Mouse (Mus musculus): ENCODE measurements around the gene Kdm4b.
A peak's percentile ranks its signal among the peaks of the same experiment; 100 is the strongest.

Kdm4b gene

GRCm38 (mm10) chr17:56298238-56298637, 27.6 kb upstream of the Kdm4b start:
- no peak for DNase-seq (ENCODE audit: low read depth)

- DNase-seq (ENCODE audit: low read depth): no peak
Measured at GRCm38 (mm10) chr17:56300186-56300585, 25.7 kb upstream of the Kdm4b start, which contains the start of gene Arrdc5. Gene Arrdc5, minus strand, starts transcription at chr17:56300286.

GRCm38 (mm10) chr17:56302363-56302996, 23.4 kb upstream of the Kdm4b start:
- DNase-seq (ENCODE audit: low read depth): no peak

- peak; percentile 62 for DNase-seq (ENCODE audit: low read depth)
Measured at GRCm38 (mm10) chr17:56303160-56303846, 22.6 kb upstream of the Kdm4b start, which contains the start of gene Uhrf1. Gene Uhrf1, plus strand, starts transcription at chr17:56303321.

GRCm38 (mm10) chr17:56303847-56304586, 21.8 kb upstream of the Kdm4b start:
- DNase-seq (ENCODE audit: low read depth): peak; percentile 98

GRCm38 (mm10) chr17:56304718-56305117, 21.1 kb upstream of the Kdm4b start:
- no peak for DNase-seq (ENCODE audit: low read depth)

- DNase-seq (ENCODE audit: low read depth): no peak
Measured at GRCm38 (mm10) chr17:56305156-56305555, 20.7 kb upstream of the Kdm4b start.

- no peak for DNase-seq (ENCODE audit: low read depth)
Measured at GRCm38 (mm10) chr17:56305826-56306225, 20.0 kb upstream of the Kdm4b start.

- DNase-seq (ENCODE audit: low read depth): no peak
Measured at GRCm38 (mm10) chr17:56308088-56308487, 17.8 kb upstream of the Kdm4b start.

GRCm38 (mm10) chr17:56309191-56309945, 16.5 kb upstream of the Kdm4b start:
- no peak for DNase-seq (ENCODE audit: low read depth)

GRCm38 (mm10) chr17:56324419-56324818, 1.4 kb upstream of the Kdm4b start:
- DNase-seq (ENCODE audit: low read depth): peak; percentile 28

- no peak for DNase-seq (ENCODE audit: low read depth)
Measured at GRCm38 (mm10) chr17:56326153-56327147, 588 bp downstream of the Kdm4b start.

GRCm38 (mm10) chr17:56329267-56329666, 3.4 kb downstream of the Kdm4b start:
- no peak for DNase-seq (ENCODE audit: low read depth)

- peak; percentile 59 for DNase-seq (ENCODE audit: low read depth)
Measured at GRCm38 (mm10) chr17:56330345-56330744, 4.5 kb downstream of the Kdm4b start.

GRCm38 (mm10) chr17:56331256-56331655, 5.4 kb downstream of the Kdm4b start:
- no peak for DNase-seq (ENCODE audit: low read depth)

GRCm38 (mm10) chr17:56332987-56333386, 7.1 kb downstream of the Kdm4b start:
- no peak for DNase-seq (ENCODE audit: low read depth)

- DNase-seq (ENCODE audit: low read depth): peak; percentile 70
Measured at GRCm38 (mm10) chr17:56337190-56337589, 11.3 kb downstream of the Kdm4b start.

- no peak for DNase-seq (ENCODE audit: low read depth)
Measured at GRCm38 (mm10) chr17:56337791-56338190, 11.9 kb downstream of the Kdm4b start.

- peak; percentile 52 for DNase-seq (ENCODE audit: low read depth)
Measured at GRCm38 (mm10) chr17:56338909-56339308, 13.0 kb downstream of the Kdm4b start.

- DNase-seq (ENCODE audit: low read depth): no peak
Measured at GRCm38 (mm10) chr17:56340717-56341116, 14.9 kb downstream of the Kdm4b start.

- no peak for DNase-seq (ENCODE audit: low read depth)
Measured at GRCm38 (mm10) chr17:56343466-56343865, 17.6 kb downstream of the Kdm4b start.
